Mouse (Mus musculus): ENCODE results near the gene Ugt1a6a. TPM values are rescaled to one million over a fixed set of nuclear protein-coding genes. Genes with fewer than 3 reads are reported as not detected.
"Not testable (repeated sequence)": the region's sequence is repeated elsewhere in the genome, so short reads cannot be mapped to it uniquely, and the experiment has no call there.

Ugt1a6a gene
- total and polyA plus RNA-seq, 3 experiments: not detected

- Histone ChIP-seq H3K27ac (ENCODE audit: control insufficient read depth, low read depth, low read length) (no peak overlapping the region), H3K4me3 (ENCODE audit: control insufficient read depth in 1 of 2, insufficient read depth in 1 of 2, low read depth in 2 of 2, low read length in 2 of 2) (no peak overlapping the region), H3K79me2 (ENCODE audit: control insufficient read depth, insufficient read depth, low read length, poor library complexity) (no peaks in the 10 kb centered on the region), H3K4me1 (ENCODE audit: control insufficient read depth in 1 of 2, insufficient read depth in 2 of 2, low read length in 2 of 2) (no peaks in the 10 kb centered on the region), H3K9me3 (replicated peaks; ENCODE audit: insufficient read depth, low read length) (no peaks in the 10 kb centered on the region), H3K9ac (ENCODE audit: control insufficient read depth, low read depth, low read length, poor library complexity, severe bottlenecking) (no peak overlapping the region), H3K36me3 (ENCODE audit: control insufficient read depth in 1 of 2, insufficient read depth in 2 of 2, low read length in 2 of 2) (no peaks in the 10 kb centered on the region), H3K27me3 (ENCODE audit: control insufficient read depth in 1 of 2, insufficient read depth in 2 of 2, low read length in 2 of 2) (no peaks in the 10 kb centered on the region)
- TF ChIP-seq SIN3A (IDR thresholded peaks at IDR 0.05; ENCODE audit: low read length): no peak
- TF ChIP-seq ZMIZ1 (IDR thresholded peaks at IDR 0.05; ENCODE audit: low read depth, low read length): no peak
- TF ChIP-seq KAT2A (conservative IDR thresholded peaks at IDR 0.05; ENCODE audit: low read depth, low read length): no peak
- no peak for TF ChIP-seq POLR2AphosphoS2 (IDR thresholded peaks at IDR 0.05; ENCODE audit: low read length)
- TF ChIP-seq MYC (IDR thresholded peaks at IDR 0.05; ENCODE audit: low read depth, low read length): no peak
- no peak for TF ChIP-seq MAFK (IDR thresholded peaks at IDR 0.05; ENCODE audit: borderline replicate concordance, low read depth, low read length)
- no peak for TF ChIP-seq RAD21 (IDR thresholded peaks at IDR 0.05; ENCODE audit: low read depth, low read length)
- no peak for TF ChIP-seq BHLHE40 (IDR thresholded peaks at IDR 0.05; ENCODE audit: borderline replicate concordance, low read depth, low read length)
- DNase-seq (ENCODE audit: low read depth, low spot score): no peak
These were observed 89.6 kb downstream of the Ugt1a6a start for GRCm38 (mm10) chr1:88224029-88224776.

GRCm38 (mm10) chr1:88225301-88225700 is 90.7 kb downstream of the Ugt1a6a start:
- H3K79me2 ChIP-seq (ENCODE audit: control insufficient read depth, insufficient read depth, low read length, poor library complexity); H3K36me3 ChIP-seq (ENCODE audit: control insufficient read depth in 1 of 2, insufficient read depth in 2 of 2, low read length in 2 of 2); H3K4me3 ChIP-seq (ENCODE audit: control insufficient read depth in 1 of 2, insufficient read depth in 1 of 2, low read depth in 2 of 2, low read length in 2 of 2); H3K27ac ChIP-seq (ENCODE audit: control insufficient read depth, low read depth, low read length); H3K9me3 ChIP-seq (replicated peaks; ENCODE audit: insufficient read depth, low read length); H3K9ac ChIP-seq (ENCODE audit: control insufficient read depth, low read depth, low read length, poor library complexity, severe bottlenecking); H3K27me3 ChIP-seq (ENCODE audit: control insufficient read depth in 1 of 2, insufficient read depth in 2 of 2, low read length in 2 of 2); DNase-seq (ENCODE audit: low read depth, low spot score); H3K4me1 ChIP-seq (ENCODE audit: control insufficient read depth in 1 of 2, insufficient read depth in 2 of 2, low read length in 2 of 2): not testable (repeated sequence)

- no peak for DNase-seq (ENCODE audit: low read depth, low spot score)
- H3K79me2 ChIP-seq (ENCODE audit: control insufficient read depth, insufficient read depth, low read length, poor library complexity): no peaks in the 10 kb centered on the region
- H3K27me3 ChIP-seq (ENCODE audit: control insufficient read depth in 1 of 2, insufficient read depth in 2 of 2, low read length in 2 of 2): no peaks in the 10 kb centered on the region
- H3K4me1 ChIP-seq (ENCODE audit: control insufficient read depth in 1 of 2, insufficient read depth in 2 of 2, low read length in 2 of 2): no peaks in the 10 kb centered on the region
- no peak overlapping the region for H3K4me3 ChIP-seq (ENCODE audit: control insufficient read depth in 1 of 2, insufficient read depth in 1 of 2, low read depth in 2 of 2, low read length in 2 of 2)
- H3K9me3 ChIP-seq (replicated peaks; ENCODE audit: insufficient read depth, low read length): no peaks in the 10 kb centered on the region
- no peak overlapping the region for H3K9ac ChIP-seq (ENCODE audit: control insufficient read depth, low read depth, low read length, poor library complexity, severe bottlenecking)
- no peaks in the 10 kb centered on the region for H3K36me3 ChIP-seq (ENCODE audit: control insufficient read depth in 1 of 2, insufficient read depth in 2 of 2, low read length in 2 of 2)
- no peak overlapping the region for H3K27ac ChIP-seq (ENCODE audit: control insufficient read depth, low read depth, low read length)
- no peak for TF ChIP-seq GATA1 (IDR thresholded peaks at IDR 0.05; ENCODE audit: low read depth, low read length)
- no peak for TF ChIP-seq ZMIZ1 (IDR thresholded peaks at IDR 0.05; ENCODE audit: low read depth, low read length)
- no peak for TF ChIP-seq KAT2A (conservative IDR thresholded peaks at IDR 0.05; ENCODE audit: low read depth, low read length)
- no peak for TF ChIP-seq MAX (IDR thresholded peaks at IDR 0.05; ENCODE audit: low read length)
- no peak for TF ChIP-seq EP300 (IDR thresholded peaks at IDR 0.05; ENCODE audit: low read depth in 1 of 2, low read length in 2 of 2)
- TF ChIP-seq MAFK (IDR thresholded peaks at IDR 0.05; ENCODE audit: borderline replicate concordance, low read depth, low read length): no peak
These were observed 91.1 kb downstream of the Ugt1a6a start for GRCm38 (mm10) chr1:88225741-88226140.
